Mouse (Mus musculus) E14TG2a.4 (cell line): ENCODE results near the gene Xpo6.

Source experiments
- H3K27me3 ChIP-seq: 2 replicates; pipeline ENCODE4 v1.6.1; 2014; ENCODE audit warnings: low read length, control low read depth; ENCODE audit not compliant: insufficient read depth
- H3K36me3 ChIP-seq: 2 replicates; pipeline ENCODE4 v1.6.1; 2014; ENCODE audit warnings: low read length, control low read depth; ENCODE audit not compliant: insufficient read depth
- H3K4me1 ChIP-seq: replicated peaks from 2 replicates; pipeline ENCODE4 v1.6.1; 2014; ENCODE audit warnings: low read depth, low read length, control low read depth
- H3K4me3 ChIP-seq: replicated peaks from 2 replicates; pipeline ENCODE4 v1.5.1; 2014; ENCODE audit warnings: mild to moderate bottlenecking, low read length
- H3K9me3 ChIP-seq: 2 replicates; pipeline ENCODE4 v1.6.1; 2014; ENCODE audit warnings: low read length, control low read depth
- CTCF ChIP-seq: conservative IDR thresholded peaks from 2 replicates; pipeline ENCODE4 v1.5.1; 2014; ENCODE audit warnings: low read length
- NANOG ChIP-seq: IDR thresholded peaks from 2 replicates; pipeline ENCODE4 v1.6.1; 2014; ENCODE audit warnings: borderline replicate concordance, low read length, mixed read lengths
- POU5F1 ChIP-seq: IDR thresholded peaks from 2 replicates; pipeline ENCODE4 v1.6.1; 2014; ENCODE audit warnings: low read length, borderline replicate concordance

Xpo6 gene

GRCm38 (mm10) chr7:126181487-126181886 lies 18.8 kb downstream of the Xpo6 start:
- Histone ChIP-seq H3K9me3 (no peaks in the 10 kb centered on the region), H3K4me3 (peak overlapping the region; percentile 8; the same call in 1 of the 2 replicates), H3K36me3 (peaks cover 31% of the 10 kb centered on the region), H3K4me1 (peaks cover 87% of the 10 kb centered on the region), H3K27me3 (no peaks in the 10 kb centered on the region)
- TF ChIP-seq POU5F1 (no peak), NANOG (no peak), CTCF (no peak)

GRCm38 (mm10) chr7:126180956-126181355 lies 19.3 kb downstream of the Xpo6 start:
- Histone ChIP-seq H3K27me3 (no peaks in the 10 kb centered on the region), H3K9me3 (no peaks in the 10 kb centered on the region), H3K4me3 (0 out of 2 replicates have a peak overlapping the region, but pooled peaks have one; percentile 8), H3K36me3 (peaks cover 31% of the 10 kb centered on the region), H3K4me1 (peaks cover 86% of the 10 kb centered on the region)
- TF ChIP-seq POU5F1 (no peak), CTCF (no peak), NANOG (no peak)

GRCm38 (mm10) chr7:126178804-126179203 lies 21.5 kb downstream of the Xpo6 start:
- Histone ChIP-seq H3K4me3 (no peak overlapping the region), H3K27me3 (no peaks in the 10 kb centered on the region), H3K36me3 (peaks cover 26% of the 10 kb centered on the region), H3K9me3 (no peaks in the 10 kb centered on the region), H3K4me1 (peaks cover 76% of the 10 kb centered on the region)
- TF ChIP-seq NANOG, result no peak
- no peak for TF ChIP-seq POU5F1
- no peak for TF ChIP-seq CTCF

- TF ChIP-seq POU5F1 (no peak), CTCF (peak; percentile 60), NANOG (no peak)
- H3K9me3 ChIP-seq, result no peaks in the 10 kb centered on the region
- H3K4me3 ChIP-seq, result no peak overlapping the region
- H3K36me3 ChIP-seq, result peaks cover 39% of the 10 kb centered on the region
- H3K4me1 ChIP-seq, result peaks cover 48% of the 10 kb centered on the region
- no peaks in the 10 kb centered on the region for H3K27me3 ChIP-seq
Measured at GRCm38 (mm10) chr7:126175999-126176398, 24.3 kb downstream of the Xpo6 start.

GRCm38 (mm10) chr7:126175456-126175855 lies 24.8 kb downstream of the Xpo6 start:
- no peak overlapping the region for H3K4me3 ChIP-seq
- TF ChIP-seq NANOG (no peak), CTCF (no peak), POU5F1 (no peak)
- no peaks in the 10 kb centered on the region for H3K9me3 ChIP-seq
- no peaks in the 10 kb centered on the region for H3K27me3 ChIP-seq
- H3K4me1 ChIP-seq, result peaks cover 43% of the 10 kb centered on the region
- peaks cover 45% of the 10 kb centered on the region for H3K36me3 ChIP-seq

- Histone ChIP-seq H3K27me3 (no peaks in the 10 kb centered on the region), H3K9me3 (no peaks in the 10 kb centered on the region), H3K36me3 (peaks cover 47% of the 10 kb centered on the region), H3K4me3 (no peak overlapping the region), H3K4me1 (peaks cover 37% of the 10 kb centered on the region)
- TF ChIP-seq POU5F1 (no peak), NANOG (no peak), CTCF (no peak)
Measured at GRCm38 (mm10) chr7:126174863-126175262, 25.4 kb downstream of the Xpo6 start.

- Histone ChIP-seq H3K4me3 (no peak overlapping the region), H3K4me1 (peaks cover 30% of the 10 kb centered on the region), H3K9me3 (no peaks in the 10 kb centered on the region), H3K27me3 (no peaks in the 10 kb centered on the region), H3K36me3 (peaks cover 72% of the 10 kb centered on the region)
- TF ChIP-seq POU5F1 (no peak), CTCF (no peak), NANOG (no peak)
Measured at GRCm38 (mm10) chr7:126172001-126172400, 28.3 kb downstream of the Xpo6 start.

- Histone ChIP-seq H3K4me3 (no peak overlapping the region), H3K4me1 (peaks cover 22% of the 10 kb centered on the region), H3K27me3 (no peaks in the 10 kb centered on the region), H3K36me3 (peaks cover 92% of the 10 kb centered on the region), H3K9me3 (no peaks in the 10 kb centered on the region)
- no peak for TF ChIP-seq CTCF
- TF ChIP-seq NANOG, result no peak
Measured at GRCm38 (mm10) chr7:126168584-126168983, 31.7 kb downstream of the Xpo6 start.

GRCm38 (mm10) chr7:126167426-126167825 lies 32.9 kb downstream of the Xpo6 start:
- peaks cover 90% of the 10 kb centered on the region for H3K36me3 ChIP-seq
- no peak overlapping the region for H3K4me3 ChIP-seq
- no peaks in the 10 kb centered on the region for H3K27me3 ChIP-seq
- peaks cover 22% of the 10 kb centered on the region for H3K4me1 ChIP-seq
- no peaks in the 10 kb centered on the region for H3K9me3 ChIP-seq
- TF ChIP-seq NANOG (no peak), CTCF (no peak), POU5F1 (no peak)
